Mouse (Mus musculus) thymus, postnatal 10 days (tissue): ENCODE data around the gene Cep290.
"Not testable (repeated sequence)": the region's sequence is repeated elsewhere in the genome, so short reads cannot be mapped to it uniquely, and the experiment has no call there.

Experiments
- DNase-seq, 2 experiments: peaks; one replicate each; pipeline ENCODE4 v3.0.0; 2021; ENCODE audit warnings: low spot score in 2 of 2

The Cep290 gene

DNA sequence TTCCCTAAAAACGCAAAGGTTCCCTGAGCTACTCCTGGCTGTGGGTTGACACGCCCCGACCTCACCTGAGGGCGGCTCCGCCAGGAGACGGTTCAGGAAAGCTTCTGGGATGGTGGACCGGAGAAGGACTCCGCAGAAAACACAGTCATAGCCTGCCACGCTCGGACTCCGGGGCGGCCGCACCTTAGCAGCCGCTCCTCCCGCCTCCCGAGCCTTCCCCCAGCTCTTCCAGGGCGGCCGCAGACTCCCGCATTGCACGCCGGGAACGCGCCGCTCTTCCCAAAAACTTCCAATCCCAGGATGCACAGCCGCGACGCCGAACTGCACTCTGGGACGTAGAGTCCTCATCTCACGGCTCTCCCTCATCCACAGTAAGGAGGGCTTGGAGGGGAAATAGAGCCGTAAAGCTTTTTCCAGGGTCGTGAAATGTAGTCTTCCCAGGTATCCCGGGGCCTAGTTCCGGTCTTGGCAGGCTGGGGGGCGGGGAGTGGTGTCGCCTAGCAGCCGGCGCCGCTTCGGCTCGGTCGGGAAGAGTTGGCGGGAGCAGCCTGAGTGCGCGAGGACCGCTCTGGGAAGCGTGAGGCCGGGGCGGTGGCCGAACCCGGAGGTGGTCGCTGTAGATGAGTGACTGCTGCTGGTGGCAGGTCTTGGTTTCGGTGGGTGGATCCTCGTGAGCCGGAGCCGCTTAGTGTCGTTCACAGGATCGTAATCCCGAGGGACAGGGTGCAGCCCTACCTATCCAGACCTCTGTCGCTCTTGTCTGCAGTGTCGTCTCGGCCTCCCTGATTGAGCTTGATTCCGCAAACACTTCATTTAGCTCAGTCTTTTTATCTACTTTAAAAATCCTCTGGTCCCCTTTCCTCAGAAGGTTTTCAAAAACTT lies at the start of gene Cep290, which contains the start of gene Tmtc3:
Cep290 (plus strand) TSS at position 462 of the 882 bp plus-strand sequence.
Tmtc3 (minus strand) TSS at position 254 of the 882 bp plus-strand sequence.
- DNase-seq = peak; percentile 68 to 72

DNA sequence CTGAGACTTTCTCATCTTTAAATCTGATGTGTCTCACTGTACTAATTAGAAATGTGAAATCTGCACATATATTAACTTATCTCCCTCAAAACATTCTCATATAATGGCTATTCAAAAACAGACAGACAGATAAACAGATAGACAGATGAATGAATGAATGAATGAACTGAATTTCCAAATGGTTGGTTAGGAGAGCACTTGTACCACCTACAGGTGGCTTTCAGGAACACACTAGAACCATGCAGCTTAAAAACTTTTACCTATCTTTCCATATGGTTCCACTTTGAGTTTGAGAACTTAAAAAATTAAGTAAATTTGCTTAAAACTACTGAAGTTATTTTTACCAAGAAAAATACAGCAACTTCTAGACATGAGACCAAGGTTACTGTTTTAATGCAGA lies 38.0 kb upstream of the Cep290 start:
- no peak for DNase-seq

- DNase-seq = no peak
Observed at GRCm38 (mm10) chr10:100460515-100460914, 26.8 kb upstream of the Cep290 start.

GRCm38 (mm10) chr10:100475040-100475439 lies 12.3 kb upstream of the Cep290 start:
- no peak for DNase-seq

DNA sequence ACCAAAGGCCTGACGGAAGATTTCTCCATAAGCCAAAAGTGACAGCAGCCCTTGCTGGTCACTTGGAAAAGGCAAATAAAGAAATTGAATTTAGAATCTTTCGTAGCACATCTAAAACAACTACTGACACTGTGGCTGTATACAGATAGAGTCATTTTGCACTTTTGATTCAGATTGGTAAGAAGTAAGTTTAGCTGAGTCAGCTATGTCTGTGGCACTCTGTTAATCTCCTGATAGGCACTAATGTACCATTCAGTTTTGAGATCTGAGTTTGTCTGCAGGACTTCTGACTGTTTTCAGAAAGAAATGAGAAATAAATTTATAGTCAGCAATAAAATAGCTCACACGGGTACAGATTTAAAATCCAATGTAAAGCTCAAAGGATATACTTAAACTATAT lies 7.8 kb upstream of the Cep290 start:
- no peak for DNase-seq

DNA sequence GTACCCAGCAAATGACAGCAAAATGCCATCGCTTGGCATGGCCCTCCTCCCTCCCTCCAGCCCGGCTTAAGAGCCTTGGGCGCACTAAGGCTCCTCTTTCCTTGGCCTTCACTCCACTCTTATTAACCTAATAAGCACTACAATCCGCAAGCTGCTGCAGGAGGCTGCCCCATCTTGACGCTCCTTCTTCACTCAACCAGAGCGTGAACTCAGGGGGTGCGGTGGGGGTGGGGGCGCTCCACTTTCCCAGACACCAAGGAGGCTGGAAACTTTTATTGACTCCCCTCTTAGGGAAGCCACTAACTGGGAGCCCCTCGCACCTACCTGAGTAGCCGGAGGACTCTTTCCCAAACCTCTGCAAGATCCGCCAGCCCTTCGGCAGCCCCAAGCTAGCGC lies 659 bp upstream of the Cep290 start:
- peak; percentile 4 to 5 for DNase-seq

DNA sequence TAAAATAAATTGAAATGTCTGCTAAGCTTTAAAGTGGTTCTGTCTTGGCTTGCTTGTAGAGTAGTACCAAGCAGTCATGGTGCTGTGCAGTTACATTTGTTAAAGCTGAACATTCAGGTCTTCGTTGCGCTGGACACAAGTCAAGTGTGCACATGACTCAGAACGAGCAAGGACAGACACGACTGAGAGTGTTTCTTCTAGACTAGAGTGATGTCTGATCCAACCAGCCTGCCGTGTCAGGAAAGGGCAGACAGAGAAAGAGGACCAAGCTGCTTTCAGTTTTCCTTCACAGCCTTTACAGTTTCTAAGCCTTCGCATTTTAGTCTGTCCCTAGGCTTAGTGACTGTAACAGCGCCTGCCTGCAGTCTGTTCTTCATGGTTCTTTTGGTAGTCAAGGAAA lies 4.6 kb downstream of the Cep290 start:
- no peak for DNase-seq

DNA sequence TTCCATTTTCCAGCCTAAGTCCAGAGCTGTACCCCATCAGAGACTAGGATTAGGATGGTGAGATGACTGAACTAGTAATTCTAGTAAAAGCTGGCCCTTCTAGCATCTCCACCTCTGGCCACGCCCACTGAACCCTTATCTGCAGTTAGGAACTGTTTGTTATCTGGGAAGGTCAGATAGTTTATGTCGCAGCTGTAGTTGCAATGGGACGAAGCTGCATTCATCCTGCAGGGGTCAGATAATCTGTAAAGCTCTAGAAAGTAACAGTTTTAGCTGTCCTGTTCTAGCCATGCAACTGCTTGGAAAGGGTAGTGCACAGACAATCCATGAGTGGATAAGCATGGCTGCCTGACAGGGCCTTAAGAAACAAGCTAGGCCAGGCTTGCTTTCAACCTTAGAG lies 11.0 kb downstream of the Cep290 start:
- no peak for DNase-seq

DNA sequence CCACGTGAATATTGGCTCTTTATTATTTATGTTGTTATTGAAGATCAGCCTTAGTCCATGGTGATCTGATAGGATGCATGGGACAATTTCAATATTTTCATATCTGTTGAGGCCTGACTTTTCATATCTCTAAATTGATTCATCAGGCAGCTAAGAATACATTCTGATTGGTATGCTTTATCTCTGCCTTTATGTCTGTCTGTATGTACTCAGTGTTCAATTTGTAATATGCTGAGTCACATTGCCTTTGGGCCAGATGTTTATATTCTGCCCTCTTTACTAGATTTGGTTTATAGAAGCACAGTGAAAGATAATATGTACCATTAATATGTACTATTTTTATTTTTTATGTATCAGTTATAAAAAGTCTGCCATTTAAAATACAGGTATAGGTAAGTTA lies 20.8 kb downstream of the Cep290 start:
- DNase-seq = no peak

DNA sequence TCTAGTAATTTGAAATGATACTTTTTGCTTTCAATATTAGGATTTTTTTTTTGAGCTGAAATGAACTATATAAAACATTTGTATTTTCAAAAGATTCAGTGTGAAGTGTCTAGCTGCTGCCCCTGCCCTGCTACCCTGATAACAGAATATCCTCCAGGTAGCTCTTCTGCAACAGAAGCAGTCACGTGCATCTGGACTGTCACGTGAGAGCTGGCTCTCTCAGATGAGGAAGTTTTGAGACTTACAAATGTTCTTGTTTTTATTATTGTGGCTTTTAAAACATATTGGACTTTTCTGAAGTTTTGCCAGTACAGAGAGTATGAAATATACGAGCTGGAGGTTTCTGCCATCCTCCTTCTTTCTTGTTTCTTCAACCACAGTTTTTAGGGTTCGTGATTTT lies 34.3 kb downstream of the Cep290 start:
- no peak for DNase-seq

DNA sequence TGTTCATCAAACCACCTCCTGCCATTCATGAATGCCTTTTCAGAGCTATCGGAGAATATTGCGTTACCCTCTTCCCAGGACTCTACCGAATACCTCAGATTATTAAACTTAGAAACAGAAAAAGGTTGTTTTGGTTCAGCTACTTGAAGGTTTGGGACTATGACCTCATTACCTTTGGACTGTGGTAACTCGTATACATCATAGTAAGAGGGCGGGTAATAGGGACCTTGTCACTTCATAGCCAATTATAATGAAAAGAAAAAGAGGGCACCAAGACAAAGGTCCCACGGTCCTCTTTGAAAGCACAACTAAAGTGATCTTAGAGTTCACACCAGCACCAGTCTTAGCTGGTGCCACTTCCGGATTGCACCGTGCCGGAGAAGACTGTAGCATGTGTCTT lies 35.0 kb downstream of the Cep290 start:
- DNase-seq = no peak

DNA sequence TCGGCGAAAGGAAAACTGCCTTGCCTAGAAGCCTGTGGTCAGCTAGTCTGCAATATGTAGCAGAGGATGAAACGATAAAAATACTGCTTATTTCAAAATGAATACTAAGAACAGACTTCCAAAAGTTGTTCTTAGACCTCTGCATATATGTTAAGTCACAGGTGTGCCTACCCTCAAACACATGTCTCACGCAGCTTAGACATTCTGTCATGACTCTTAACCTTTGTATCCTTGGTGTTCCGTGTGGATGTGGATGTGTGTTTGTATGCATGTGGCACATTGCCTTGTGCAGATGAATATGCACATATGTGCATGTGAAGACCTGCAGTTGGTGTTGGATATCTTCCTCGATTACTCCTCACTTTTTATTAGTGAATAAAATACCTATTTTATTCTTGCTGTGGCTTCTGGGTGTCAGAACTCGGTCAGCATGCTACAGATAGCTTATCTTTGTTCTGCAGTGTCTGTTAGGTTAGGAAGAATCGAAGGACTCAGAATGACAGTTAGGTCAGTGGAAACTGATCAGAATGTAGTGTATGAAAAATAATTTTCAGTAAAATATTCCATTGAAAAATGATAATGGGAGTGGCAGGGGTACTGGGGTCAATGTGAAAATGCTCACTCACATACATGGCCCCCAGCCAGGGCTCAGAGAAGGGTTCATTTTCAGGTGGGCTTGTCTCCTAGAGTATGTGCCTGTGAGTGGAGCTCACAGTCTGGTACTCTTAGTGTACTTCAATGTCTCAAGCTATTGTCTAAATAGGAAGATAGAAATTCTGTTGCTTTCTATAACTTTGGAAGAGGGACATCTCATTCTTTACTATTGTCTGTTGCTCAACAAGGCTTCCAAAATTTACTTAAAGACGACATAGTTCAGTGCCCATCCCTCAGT lies 37.4 kb downstream of the Cep290 start:
- no peak for DNase-seq

DNA sequence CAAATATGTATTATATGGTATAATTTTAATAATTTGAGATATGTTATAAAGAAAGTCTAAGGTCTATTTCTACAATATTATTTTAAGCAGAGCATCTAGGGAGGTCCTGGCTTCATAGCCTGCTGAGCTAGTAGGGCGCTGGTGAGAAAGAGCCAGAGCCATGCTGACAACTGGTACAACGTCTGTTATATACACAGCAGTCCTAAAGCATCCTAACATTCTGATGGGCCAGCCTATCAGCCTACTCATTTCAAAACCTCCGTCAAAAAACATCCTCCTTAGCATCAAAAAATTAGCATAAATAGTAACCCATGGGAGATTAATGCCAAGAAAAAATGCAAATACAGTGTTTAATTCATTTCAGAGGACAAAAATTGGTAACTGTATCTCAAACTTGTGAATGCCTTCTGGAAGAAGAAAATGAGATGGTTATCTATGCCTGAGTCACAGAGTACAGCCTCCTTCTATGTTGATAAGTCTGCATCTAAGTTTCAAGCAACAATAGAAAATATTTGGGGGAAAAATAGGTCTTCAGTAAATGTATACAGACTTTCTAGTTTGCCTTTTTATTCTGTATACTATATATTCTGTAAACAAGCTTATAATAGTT lies 69.3 kb downstream of the Cep290 start:
- DNase-seq = no peak

GRCm38 (mm10) chr10:100560194-100560883 lies 73.0 kb downstream of the Cep290 start:
- not testable (repeated sequence) for DNase-seq

DNA sequence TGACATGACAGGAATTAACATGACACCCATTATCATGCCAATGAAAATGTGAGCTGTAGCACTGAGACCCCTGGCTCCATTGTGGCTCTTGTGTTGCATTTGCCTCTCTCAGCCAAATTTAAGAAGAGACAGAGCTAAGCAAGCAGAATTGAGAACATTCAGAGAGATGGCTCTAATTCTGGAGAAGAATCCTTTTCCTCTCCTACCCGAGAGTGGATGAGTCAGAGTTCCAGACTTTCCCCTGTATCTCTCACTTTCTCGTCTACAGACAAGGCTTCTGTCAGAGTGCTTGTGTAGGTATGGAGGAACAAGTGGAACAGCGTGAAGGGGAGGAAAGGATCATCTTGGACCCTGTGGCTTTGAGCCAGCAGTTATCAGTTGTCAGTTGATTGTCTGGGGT lies 76.8 kb downstream of the Cep290 start:
- no peak for DNase-seq

- no peak for DNase-seq
Observed at GRCm38 (mm10) chr10:100571707-100572106, 84.3 kb downstream of the Cep290 start.

DNA sequence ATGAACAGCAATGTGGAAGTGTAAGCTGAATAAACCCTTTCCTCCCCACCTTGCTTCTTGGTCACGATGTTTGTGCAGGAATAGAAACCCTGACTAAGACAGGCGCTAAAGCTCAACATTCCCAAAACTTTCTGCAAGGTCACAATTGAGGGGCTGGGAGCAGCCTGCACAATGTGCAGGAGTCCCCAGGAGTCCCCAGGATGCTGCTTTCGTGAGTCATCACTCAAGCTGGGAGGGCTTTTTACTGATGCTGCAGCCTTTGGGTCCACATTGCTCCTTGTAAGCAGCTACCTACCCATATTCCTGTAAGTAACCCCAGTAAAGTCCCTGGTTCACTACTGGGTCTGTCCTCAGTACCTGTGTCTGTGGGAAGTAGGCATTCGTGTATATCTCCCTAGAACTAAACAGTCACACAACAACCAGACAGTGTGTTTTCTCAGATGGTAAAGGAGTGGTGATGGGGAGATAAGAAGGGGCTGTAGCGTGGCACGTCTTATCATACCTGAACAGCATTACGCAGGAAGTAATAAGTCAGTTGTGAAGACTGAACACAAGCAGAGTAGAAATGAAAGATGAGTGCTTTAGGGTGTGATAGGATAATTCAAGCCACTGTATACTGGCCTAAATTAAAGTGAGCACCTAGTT lies 87.3 kb downstream of the Cep290 start:
- DNase-seq = no peak

DNA sequence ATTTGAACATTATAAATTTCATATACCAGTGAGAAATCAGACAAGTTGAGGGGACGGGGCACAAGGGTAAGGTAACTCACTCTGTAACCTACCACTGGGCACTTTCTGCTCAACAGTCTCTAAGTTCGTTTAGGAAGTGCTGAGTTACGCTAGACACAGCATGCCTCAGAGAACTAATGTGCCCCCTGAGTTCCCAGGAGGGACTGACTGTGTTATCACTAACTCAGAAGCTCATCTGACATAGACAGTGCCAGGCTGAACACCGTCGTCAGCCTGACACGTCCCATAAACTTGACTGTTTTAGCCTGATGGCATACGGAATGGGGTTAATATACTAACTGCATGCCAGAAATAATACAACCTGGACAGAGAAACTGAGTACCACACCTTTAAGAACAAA lies 87.9 kb downstream of the Cep290 start:
- DNase-seq = no peak

DNA sequence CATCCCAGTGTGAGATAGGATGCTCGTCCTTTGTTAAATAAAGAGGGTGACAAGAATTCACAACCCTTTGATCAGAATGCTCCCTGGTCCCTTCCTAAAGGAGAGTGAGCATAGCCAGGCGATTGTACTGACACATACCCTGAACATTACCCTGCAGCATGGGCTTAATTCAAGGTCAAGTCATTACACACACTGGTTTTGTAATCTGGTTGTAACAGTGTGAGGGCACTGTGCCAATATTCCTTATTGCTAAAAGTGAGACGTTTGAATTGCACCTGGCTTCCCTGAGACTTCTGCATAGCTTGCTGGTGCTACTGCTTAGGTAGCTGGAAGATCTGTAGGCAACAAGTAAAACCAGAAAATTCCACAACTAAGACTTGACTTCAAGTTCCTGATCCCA lies 96.8 kb downstream of the Cep290 start:
- DNase-seq = no peak

DNA sequence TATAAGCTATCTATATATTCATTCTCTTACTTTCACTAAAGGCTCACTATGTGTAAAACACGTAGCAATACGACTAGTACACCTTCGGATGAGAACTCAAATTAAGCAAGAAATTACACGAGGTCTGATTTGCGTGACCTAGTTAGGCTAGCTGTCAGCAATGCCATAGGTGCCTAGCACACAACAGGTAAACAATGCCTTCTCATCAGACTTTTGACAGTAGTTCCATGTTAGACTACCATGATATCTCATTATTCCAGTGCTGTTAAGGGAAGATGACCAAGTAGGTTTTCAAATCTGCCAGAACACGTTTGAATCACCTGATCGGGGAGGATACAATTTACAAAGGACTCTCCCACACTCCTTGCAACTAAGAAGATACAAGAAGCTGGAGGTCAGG lies 101.2 kb downstream of the Cep290 start:
- DNase-seq = no peak

- DNase-seq = peak; percentile 75 to 86
Observed at GRCm38 (mm10) chr10:100588932-100589388, 101.6 kb downstream of the Cep290 start.
